Mouse (Mus musculus) CD8-positive naive resting alpha-beta T cell, adult 2 months (primary cell): ENCODE results near the gene Aatf.
A peak's percentile ranks its signal among the peaks of the same experiment; 100 is the strongest.

Source experiments
- DNase-seq, 2 experiments: peaks; one replicate each; pipeline ENCODE4 v3.0.0; 2022; ENCODE audit warnings: low read depth in 2 of 2, low spot score in 2 of 2

Gene Aatf

GRCm38 (mm10) chr11:84513171-84514116 is at the start of gene Aatf:
Gene Aatf (minus strand): TSS chr11:84513522.
- peak; percentile 94 to 96 for DNase-seq

GRCm38 (mm10) chr11:84562758-84563347 is 49.5 kb upstream of the Aatf start:
- DNase-seq: no peak

- DNase-seq: no peak
Measured at GRCm38 (mm10) chr11:84561546-84561945, 48.2 kb upstream of the Aatf start.

GRCm38 (mm10) chr11:84553821-84554450 is 40.6 kb upstream of the Aatf start:
- no peak for DNase-seq

GRCm38 (mm10) chr11:84551296-84551695 is 38.0 kb upstream of the Aatf start:
- no peak for DNase-seq

GRCm38 (mm10) chr11:84549258-84549791 is 36.0 kb upstream of the Aatf start:
- DNase-seq: no peak

GRCm38 (mm10) chr11:84548293-84548692 is 35.0 kb upstream of the Aatf start:
- DNase-seq: no peak

GRCm38 (mm10) chr11:84539981-84540380 is 26.7 kb upstream of the Aatf start:
- no peak for DNase-seq

GRCm38 (mm10) chr11:84529797-84530703 is 16.7 kb upstream of the Aatf start:
- no peak for DNase-seq

GRCm38 (mm10) chr11:84529143-84529755 is 15.9 kb upstream of the Aatf start:
- no peak for DNase-seq

GRCm38 (mm10) chr11:84526976-84527860 is 13.9 kb upstream of the Aatf start:
- DNase-seq: no peak

- DNase-seq: no peak
Measured at GRCm38 (mm10) chr11:84526451-84526850, 13.1 kb upstream of the Aatf start.

GRCm38 (mm10) chr11:84525421-84526274 is 12.3 kb upstream of the Aatf start, which contains the start of gene Lhx1:
Gene Lhx1 (minus strand): TSS chr11:84525535.
- DNase-seq: no peak

GRCm38 (mm10) chr11:84524511-84525270 is 11.4 kb upstream of the Aatf start:
- no peak for DNase-seq

- no peak for DNase-seq
Measured at GRCm38 (mm10) chr11:84523841-84524510, 10.7 kb upstream of the Aatf start.

GRCm38 (mm10) chr11:84523321-84523831 is 10.1 kb upstream of the Aatf start:
- DNase-seq: no peak
